Mouse (Mus musculus): ENCODE data around the gene Adgb. TPM values are rescaled to one million over a fixed set of nuclear protein-coding genes. Genes with fewer than 3 reads are reported as not detected.

Adgb gene
- polyA plus RNA-seq, 1 experiment from 2014 or later = 0.31 TPM

- no peak for ATAC-seq
- Histone ChIP-seq H3K9me3 (no peaks in the 10 kb centered on the region), H3K27me3 (replicated peaks) (no peaks in the 10 kb centered on the region), H3K4me1 (replicated peaks) (no peaks in the 10 kb centered on the region), H3K27ac (no peak overlapping the region), H3K9ac (no peak overlapping the region), H3K36me3 (no peaks in the 10 kb centered on the region), H3K4me3 (replicated peaks) (no peak overlapping the region), H3K4me2 (replicated peaks) (no peak overlapping the region)
- WGBS = 93% methylated on average over 4 of the region's 4 CpGs
These were observed 172.1 kb downstream of the Adgb start for GRCm38 (mm10) chr10:10299987-10300386.

DNA sequence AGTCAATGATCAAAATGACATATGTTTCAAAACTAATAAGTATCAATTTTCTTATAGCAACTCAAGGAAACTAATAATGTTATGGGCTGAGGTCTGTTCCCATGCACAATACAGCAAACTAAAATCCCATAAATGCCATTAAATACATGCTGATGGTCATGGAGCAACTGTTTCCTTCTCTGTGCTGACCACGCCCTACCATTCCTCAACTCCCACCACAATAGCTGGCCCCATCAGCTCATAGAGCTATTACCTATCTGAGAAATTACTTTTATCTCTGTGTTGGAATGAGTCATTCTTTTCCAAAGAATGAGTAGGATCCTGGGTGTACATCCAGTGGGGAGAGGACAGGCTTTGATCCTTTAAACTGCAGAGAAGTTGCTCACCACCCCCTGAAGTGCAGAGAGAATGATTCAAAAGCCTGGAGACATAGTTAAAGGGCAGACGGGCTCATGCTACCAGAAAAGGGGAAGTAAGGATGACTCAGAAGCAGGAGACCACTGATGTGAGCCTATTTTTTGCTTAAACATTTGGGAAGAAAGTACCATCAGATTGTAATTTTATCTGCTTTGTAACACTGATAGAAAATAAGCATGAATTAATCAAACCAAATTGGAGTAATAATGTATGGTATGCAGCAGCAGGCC is 184.8 kb downstream of the Adgb start:
- ATAC-seq = no peak
- H3K4me1 ChIP-seq (replicated peaks) = no peaks in the 10 kb centered on the region

More for the DNA sequence above, 184.8 kb downstream of the Adgb start:
- Histone ChIP-seq H3K4me2 (replicated peaks) (no peak overlapping the region), H3K9me3 (no peaks in the 10 kb centered on the region), H3K27ac (no peak overlapping the region), H3K36me3 (no peaks in the 10 kb centered on the region), H3K4me3 (replicated peaks) (no peak overlapping the region), H3K9ac (no peak overlapping the region), H3K27me3 (replicated peaks) (no peaks in the 10 kb centered on the region)
- 68% methylated on average over 2 of the region's 2 CpGs for WGBS

Other genes starting within 250 kb of the Adgb start
- gene Rab32, start 85.9 kb upstream of the Adgb start, polyA plus RNA-seq (2015; fragmentation: Nextera tagmentation; extraction: Ambion mirVana) = 21.4 and 21.7 TPM in 2 replicates
- gene Gm10944, start 209.0 kb upstream of the Adgb start, polyA plus RNA-seq (2015; fragmentation: Nextera tagmentation; extraction: Ambion mirVana) = not detected in 2 replicates